Mouse (Mus musculus) testis, adult 2 months (tissue): ENCODE results near the gene Zranb1. TPM values are rescaled to one million over a fixed set of nuclear protein-coding genes. Genes with fewer than 3 reads are reported as not detected.

Experiments used
- H3K27ac ChIP-seq: fragments of 200-500 bp; 2 replicates; pipeline ENCODE4 v1.5.1; 2012; ENCODE audit warnings: low read depth, low read length; ENCODE audit not compliant: control insufficient read depth, insufficient read depth
- H3K27me3 ChIP-seq: fragments of 200-500 bp; 2 replicates; pipeline ENCODE4 v1.6.1; 2012; ENCODE audit warnings: mild to moderate bottlenecking, low read length, moderate library complexity; ENCODE audit not compliant: control insufficient read depth, insufficient read depth
- H3K36me3 ChIP-seq: fragments of 200-500 bp; 2 replicates; pipeline ENCODE4 v1.6.1; 2012; ENCODE audit warnings: mild to moderate bottlenecking, low read length; ENCODE audit not compliant: control insufficient read depth, insufficient read depth
- H3K4me1 ChIP-seq: fragments of 200-500 bp; 2 replicates; pipeline ENCODE4 v1.6.1; 2012; ENCODE audit warnings: low read length; ENCODE audit not compliant: control insufficient read depth, insufficient read depth
- H3K4me3 ChIP-seq: fragments of 200-500 bp; 2 replicates; pipeline ENCODE4 v1.5.1; 2012; ENCODE audit warnings: low read depth, mild to moderate bottlenecking, low read length, moderate library complexity, mixed read lengths; ENCODE audit not compliant: control insufficient read depth
- CTCF ChIP-seq: fragments of 200-500 bp; IDR thresholded peaks from 2 replicates; pipeline ENCODE4 v1.5.1; 2012; ENCODE audit warnings: low read depth, mild to moderate bottlenecking, inconsistent platforms, low read length, moderate library complexity; ENCODE audit not compliant: control insufficient read depth, insufficient read depth, insufficient replicate concordance
- POLR2A ChIP-seq: fragments of 200-500 bp; IDR thresholded peaks from 2 replicates; pipeline ENCODE4 v1.6.1; 2012; ENCODE audit warnings: low read depth, mild to moderate bottlenecking, inconsistent platforms, low read length, moderate library complexity; ENCODE audit not compliant: control insufficient read depth
- polyA plus RNA-seq: library from polyadenylated mRNA; depleted of rRNA; stranded (reverse); fragments of >200 nt; gene quantifications from 2 replicates; pipeline ENCODE4 v1.2.3, GENCODE M21; 2012

Zranb1 gene
- polyA plus RNA-seq, 1 experiment, result 38.7 TPM

- TF ChIP-seq CTCF (no peak), POLR2A (no peak)
- Histone ChIP-seq H3K4me3 (no peak overlapping the region), H3K27ac (no peak overlapping the region), H3K27me3 (no peaks in the 10 kb centered on the region), H3K36me3 (no peaks in the 10 kb centered on the region), H3K4me1 (peaks cover 8% of the 10 kb centered on the region)
These were observed 81.9 kb downstream of the Zranb1 start for GRCm38 (mm10) chr7:133012637-133013366.

GRCm38 (mm10) chr7:133013923-133014322 lies 83.0 kb downstream of the Zranb1 start:
- TF ChIP-seq CTCF (no peak), POLR2A (no peak)
- Histone ChIP-seq H3K4me3 (no peak overlapping the region), H3K27me3 (no peaks in the 10 kb centered on the region), H3K27ac (no peak overlapping the region), H3K4me1 (peaks cover 8% of the 10 kb centered on the region), H3K36me3 (no peaks in the 10 kb centered on the region)

- peaks cover 8% of the 10 kb centered on the region for H3K4me1 ChIP-seq
- no peak overlapping the region for H3K4me3 ChIP-seq
- no peak overlapping the region for H3K27ac ChIP-seq
- no peaks in the 10 kb centered on the region for H3K36me3 ChIP-seq
- TF ChIP-seq CTCF (no peak), POLR2A (no peak)
- H3K27me3 ChIP-seq, result no peaks in the 10 kb centered on the region
These were observed 83.7 kb downstream of the Zranb1 start for GRCm38 (mm10) chr7:133014631-133015030.

GRCm38 (mm10) chr7:133015416-133016070 lies 84.6 kb downstream of the Zranb1 start:
- Histone ChIP-seq H3K4me3 (no peak overlapping the region), H3K36me3 (no peaks in the 10 kb centered on the region), H3K27ac (no peak overlapping the region), H3K4me1 (peaks cover 12% of the 10 kb centered on the region), H3K27me3 (no peaks in the 10 kb centered on the region)
- TF ChIP-seq POLR2A (no peak), CTCF (no peak)

GRCm38 (mm10) chr7:133018961-133019360 lies 88.0 kb downstream of the Zranb1 start:
- H3K27ac ChIP-seq, result no peak overlapping the region
- no peaks in the 10 kb centered on the region for H3K27me3 ChIP-seq
- TF ChIP-seq CTCF (no peak), POLR2A (no peak)
- no peak overlapping the region for H3K4me3 ChIP-seq
- peaks cover 12% of the 10 kb centered on the region for H3K4me1 ChIP-seq
- H3K36me3 ChIP-seq, result no peaks in the 10 kb centered on the region

GRCm38 (mm10) chr7:133019481-133020020 lies 88.6 kb downstream of the Zranb1 start:
- Histone ChIP-seq H3K27ac (peak overlapping the region; percentile 17; the same call in 1 of the 2 replicates), H3K36me3 (no peaks in the 10 kb centered on the region), H3K4me1 (peaks cover 12% of the 10 kb centered on the region), H3K4me3 (no peak overlapping the region), H3K27me3 (no peaks in the 10 kb centered on the region)
- TF ChIP-seq POLR2A (no peak), CTCF (no peak)

GRCm38 (mm10) chr7:133024694-133025093 lies 93.8 kb downstream of the Zranb1 start:
- Histone ChIP-seq H3K4me1 (peaks cover 3% of the 10 kb centered on the region), H3K4me3 (no peak overlapping the region), H3K36me3 (no peaks in the 10 kb centered on the region), H3K27ac (no peak overlapping the region), H3K27me3 (no peaks in the 10 kb centered on the region)
- TF ChIP-seq POLR2A (no peak), CTCF (no peak)
